Mouse (Mus musculus): ENCODE measurements at regions not wholly inside any gene's neighbourhood (a gene's known extent, or its start where the extent isn't known, plus 50 kb on each side); places are given as distances from the start of the nearest gene placed in this dataset.

DNA sequence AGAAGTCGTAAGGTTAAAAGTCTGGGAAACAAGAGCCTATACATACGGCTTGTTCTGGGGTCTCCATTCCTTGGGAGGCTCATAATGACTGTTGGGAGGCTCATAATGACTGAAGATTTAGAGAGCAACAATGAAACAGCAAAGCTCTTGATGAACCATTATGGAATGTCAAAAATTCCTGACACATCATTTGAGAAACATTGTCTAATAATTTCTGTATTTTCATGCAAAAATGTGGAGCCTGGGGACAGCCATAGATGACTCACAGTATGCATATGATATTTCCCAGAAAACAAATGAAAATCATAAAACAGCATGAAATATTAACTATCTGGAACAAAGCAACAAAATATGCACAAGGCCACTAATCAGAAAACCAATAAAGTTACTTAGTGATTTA, 90.8 kb upstream of the Alkal2 start:
- H3K9ac ChIP-seq (ENCODE audit: control insufficient read depth, low read depth, low read length, poor library complexity, severe bottlenecking) = no peak overlapping the region
- no peak overlapping the region for H3K27ac ChIP-seq (ENCODE audit: control insufficient read depth, low read depth, low read length)
- TF ChIP-seq SMC3 (IDR thresholded peaks at IDR 0.05; ENCODE audit: low read depth, low read length) (no peak), ZMIZ1 (IDR thresholded peaks at IDR 0.05; ENCODE audit: low read depth, low read length) (no peak), MYB (IDR thresholded peaks at IDR 0.05; ENCODE audit: low read depth, low read length) (no peak), GATA1 (IDR thresholded peaks at IDR 0.05; ENCODE audit: low read depth, low read length) (no peak), ZKSCAN1 (IDR thresholded peaks at IDR 0.05; ENCODE audit: low read depth, low read length) (no peak), NRF1 (IDR thresholded peaks at IDR 0.05; ENCODE audit: insufficient read depth, low read depth, low read length, poor library complexity, severe bottlenecking) (no peak), E2F4 (IDR thresholded peaks at IDR 0.05; ENCODE audit: borderline replicate concordance, low read depth, low read length) (no peak), ETS1 (IDR thresholded peaks at IDR 0.05; ENCODE audit: low read depth, low read length) (no peak), TAL1 (IDR thresholded peaks at IDR 0.05; ENCODE audit: low read length) (no peak), TBP (IDR thresholded peaks at IDR 0.05; ENCODE audit: low read depth, low read length) (no peak), SIN3A (IDR thresholded peaks at IDR 0.05; ENCODE audit: low read length) (no peak), MEF2A (IDR thresholded peaks at IDR 0.05; ENCODE audit: extremely low read depth, insufficient replicate concordance, low read depth, low read length, poor library complexity, severe bottlenecking) (no peak), MAX (IDR thresholded peaks at IDR 0.05; ENCODE audit: low read length) (no peak), POLR2A (IDR thresholded peaks at IDR 0.05; ENCODE audit: control insufficient read depth in 1 of 2, insufficient read depth in 1 of 2, low read depth in 1 of 2, low read length in 2 of 2, poor library complexity in 1 of 2) (no peak), POLR2AphosphoS2 (IDR thresholded peaks at IDR 0.05; ENCODE audit: low read length) (no peak), MAFK (IDR thresholded peaks at IDR 0.05; ENCODE audit: borderline replicate concordance, low read depth, low read length) (no peak), CHD2 (IDR thresholded peaks at IDR 0.05; ENCODE audit: low read length) (no peak), ELF1 (IDR thresholded peaks at IDR 0.05; ENCODE audit: low read depth, low read length) (no peak), UBTF (IDR thresholded peaks at IDR 0.05; ENCODE audit: borderline replicate concordance, insufficient read depth, low read depth, low read length) (no peak), CHD1 (IDR thresholded peaks at IDR 0.05; ENCODE audit: low read depth, low read length) (no peak)
- no peaks in the 10 kb centered on the region for H3K27me3 ChIP-seq (ENCODE audit: control insufficient read depth in 1 of 2, insufficient read depth in 2 of 2, low read length in 2 of 2)
- H3K9me3 ChIP-seq (replicated peaks; ENCODE audit: insufficient read depth, low read length) = no peaks in the 10 kb centered on the region
- H3K79me2 ChIP-seq (ENCODE audit: control insufficient read depth, insufficient read depth, low read length, poor library complexity) = no peaks in the 10 kb centered on the region
- no peaks in the 10 kb centered on the region for H3K4me1 ChIP-seq (ENCODE audit: control insufficient read depth in 1 of 2, insufficient read depth in 2 of 2, low read length in 2 of 2)
- DNase-seq (ENCODE audit: low read depth, low spot score) = no peak
- H3K36me3 ChIP-seq (ENCODE audit: control insufficient read depth in 1 of 2, insufficient read depth in 2 of 2, low read length in 2 of 2) = no peaks in the 10 kb centered on the region
- H3K4me3 ChIP-seq (ENCODE audit: control insufficient read depth in 1 of 2, insufficient read depth in 1 of 2, low read depth in 2 of 2, low read length in 2 of 2) = no peak overlapping the region

DNA sequence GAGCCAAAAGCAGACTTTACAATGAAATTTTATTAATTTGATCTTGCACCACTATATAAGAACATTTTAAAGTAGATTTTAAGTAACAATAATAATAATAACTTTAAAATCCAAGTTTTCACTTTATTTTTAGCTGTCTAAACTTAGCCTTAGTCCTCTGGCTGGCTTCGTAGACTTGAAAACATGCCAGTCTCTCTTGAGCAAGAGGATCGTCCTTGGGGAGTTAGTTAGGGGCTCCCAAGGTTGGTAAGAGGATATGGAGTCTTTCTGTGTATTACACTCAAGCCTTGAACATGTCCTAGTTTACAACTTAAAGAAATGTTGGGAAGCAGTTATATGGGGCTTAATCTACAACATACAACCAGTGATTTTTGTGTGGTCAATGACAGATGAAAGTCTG, 68.0 kb upstream of the Alkal2 start:
- Histone ChIP-seq H3K79me2 (ENCODE audit: control insufficient read depth, insufficient read depth, low read length, poor library complexity) (no peaks in the 10 kb centered on the region), H3K27ac (ENCODE audit: control insufficient read depth, low read depth, low read length) (no peak overlapping the region), H3K9me3 (replicated peaks; ENCODE audit: insufficient read depth, low read length) (no peaks in the 10 kb centered on the region), H3K36me3 (ENCODE audit: control insufficient read depth in 1 of 2, insufficient read depth in 2 of 2, low read length in 2 of 2) (no peaks in the 10 kb centered on the region), H3K9ac (ENCODE audit: control insufficient read depth, low read depth, low read length, poor library complexity, severe bottlenecking) (no peak overlapping the region), H3K27me3 (ENCODE audit: control insufficient read depth in 1 of 2, insufficient read depth in 2 of 2, low read length in 2 of 2) (no peaks in the 10 kb centered on the region; a peak in 1 of 4 replicates), H3K4me1 (ENCODE audit: control insufficient read depth in 1 of 2, insufficient read depth in 2 of 2, low read length in 2 of 2) (no peaks in the 10 kb centered on the region), H3K4me3 (ENCODE audit: control insufficient read depth in 1 of 2, insufficient read depth in 1 of 2, low read depth in 2 of 2, low read length in 2 of 2) (no peak overlapping the region)
- TF ChIP-seq ZMIZ1 (IDR thresholded peaks at IDR 0.05; ENCODE audit: low read depth, low read length) = no peak
- DNase-seq (ENCODE audit: low read depth, low spot score) = no peak

Data from MEL (cell line).